Mouse (Mus musculus): ENCODE data around the gene Vps36. TPM values are rescaled to one million over a fixed set of nuclear protein-coding genes. Genes with fewer than 3 reads are reported as not detected.

The Vps36 gene
- total RNA-seq, 4 experiments from 2014 or later = 19.3 to 24.8 (median 20.4) TPM

- DNase-seq (ENCODE audit: low spot score in 2 of 2) = no peak
Observed at GRCm38 (mm10) chr8:22209012-22209411, 16.4 kb downstream of the Vps36 start.

GRCm38 (mm10) chr8:22214826-22215225 is 22.2 kb downstream of the Vps36 start:
- no peak for DNase-seq (ENCODE audit: low spot score in 2 of 2)

DNA sequence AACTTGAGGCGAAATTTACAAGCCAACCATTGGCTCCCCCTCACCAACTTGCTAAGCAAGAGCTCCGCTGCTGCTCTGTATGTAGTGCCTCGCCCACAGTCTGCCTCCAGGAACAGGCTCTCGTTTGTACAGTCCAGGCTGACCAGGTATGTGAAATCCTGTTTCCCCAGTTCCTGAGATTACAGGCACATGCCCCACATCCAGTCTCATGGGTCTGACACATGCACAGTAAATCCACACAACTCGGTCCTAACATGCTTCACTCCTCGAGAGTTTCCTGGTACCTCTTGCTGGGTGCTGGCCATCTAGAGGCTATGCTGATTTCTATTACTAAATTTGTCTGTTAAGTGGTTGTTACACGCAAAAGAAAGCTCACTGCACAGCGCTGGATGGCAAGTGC is 33.8 kb downstream of the Vps36 start:
- DNase-seq (ENCODE audit: low spot score in 2 of 2) = no peak

- DNase-seq (ENCODE audit: low spot score in 2 of 2) = no peak
Observed at GRCm38 (mm10) chr8:22227061-22227877, 34.7 kb downstream of the Vps36 start, which contains the start of gene Thsd1. Thsd1 (plus strand) TSS chr8:22227313.

DNA sequence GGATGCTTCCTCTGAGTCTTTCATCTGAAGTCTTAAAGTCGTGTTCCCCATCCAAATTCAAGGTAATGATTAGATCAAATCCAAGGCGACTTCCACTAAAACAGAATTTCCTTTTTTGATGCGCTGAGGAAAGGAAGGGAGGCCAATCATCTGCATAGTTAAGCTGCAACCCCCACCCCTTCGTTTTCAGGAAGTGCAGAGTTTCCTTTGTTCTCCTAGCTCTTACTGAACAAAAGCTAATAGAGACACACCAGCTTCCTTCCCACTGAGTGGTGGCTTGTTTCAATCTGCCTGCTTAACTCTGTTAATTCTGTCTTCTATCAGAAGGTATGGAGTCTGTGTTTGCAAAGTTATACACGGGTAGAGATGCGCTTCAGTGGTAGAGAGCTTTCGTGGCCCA is 36.0 kb downstream of the Vps36 start:
- DNase-seq (ENCODE audit: low spot score in 2 of 2) = no peak

DNA sequence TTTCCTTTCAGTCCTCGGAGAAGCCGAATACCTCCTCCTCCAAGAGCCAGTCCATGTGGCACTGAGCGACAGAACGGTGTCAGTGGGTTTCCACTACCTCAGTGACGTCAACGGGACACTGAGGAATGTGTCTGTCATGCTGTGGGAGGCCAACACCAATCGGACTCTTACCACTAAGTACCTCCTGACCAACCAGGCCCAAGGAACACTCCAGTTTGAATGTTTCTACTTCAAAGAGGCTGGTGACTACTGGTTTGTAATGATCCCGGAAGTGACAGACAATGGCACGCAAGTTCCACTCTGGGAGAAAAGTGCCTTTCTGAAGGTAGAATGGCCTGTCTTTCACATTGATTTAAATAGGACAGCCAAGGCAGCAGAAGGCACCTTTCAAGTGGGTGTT is 50.4 kb downstream of the Vps36 start:
- DNase-seq (ENCODE audit: low spot score in 2 of 2) = no peak

DNA sequence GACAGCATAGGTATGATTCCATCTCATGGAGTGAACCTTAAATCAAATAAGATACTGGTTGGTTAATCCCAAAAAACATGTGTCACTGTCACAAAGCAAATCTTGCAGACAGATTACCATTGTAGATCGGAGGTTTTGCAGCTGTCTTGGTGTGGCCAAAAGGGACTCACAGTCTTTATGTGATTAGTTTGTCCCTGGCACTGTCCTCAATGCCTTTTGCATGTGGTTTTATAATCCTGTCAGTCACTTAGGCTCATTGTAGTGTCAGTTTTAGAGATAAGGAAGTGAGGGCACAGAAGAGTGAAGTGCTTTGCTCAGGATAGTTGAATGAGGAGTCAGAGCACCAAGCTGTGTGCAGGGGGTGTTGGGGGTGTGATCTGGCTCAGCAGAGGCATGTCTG is 53.1 kb downstream of the Vps36 start:
- DNase-seq (ENCODE audit: low spot score in 2 of 2) = no peak

DNA sequence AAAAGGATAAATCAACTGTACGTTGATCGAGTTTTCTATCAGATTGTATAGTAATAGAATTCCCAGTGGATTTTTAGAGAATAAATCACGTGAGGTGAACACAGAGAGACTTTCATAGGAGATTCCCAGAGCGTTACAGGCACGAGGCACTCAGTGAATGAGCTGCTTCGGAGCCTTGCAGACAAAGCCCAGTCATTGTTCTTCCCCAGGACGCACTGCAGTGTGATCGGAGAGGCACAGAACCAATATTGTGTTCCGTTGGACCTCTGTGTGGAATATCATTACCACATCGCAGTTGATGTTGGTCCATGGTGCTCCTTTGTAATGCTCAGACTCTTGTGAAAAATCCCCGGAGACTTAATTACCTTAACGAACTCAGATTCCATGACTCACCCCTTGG is 55.3 kb downstream of the Vps36 start:
- no peak for DNase-seq (ENCODE audit: low spot score in 2 of 2)

DNA sequence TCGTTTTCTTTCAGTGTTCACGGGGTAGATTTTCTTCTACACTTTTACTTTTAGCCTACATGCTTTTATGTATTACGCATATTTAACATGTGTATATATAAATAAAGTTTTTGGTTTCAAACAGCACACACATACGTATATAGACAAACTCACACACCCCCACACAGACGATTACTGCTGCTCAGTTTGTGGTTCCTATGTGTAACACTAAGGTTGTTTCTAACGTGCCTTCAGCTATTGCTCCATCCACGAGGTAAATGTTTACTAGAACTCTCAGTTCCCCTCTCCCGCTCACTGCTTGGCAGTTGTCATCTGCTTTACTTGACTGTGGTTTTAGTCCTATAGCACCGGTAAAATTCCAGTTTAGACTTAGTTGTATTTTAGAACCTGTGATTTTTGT is 56.5 kb downstream of the Vps36 start:
- no peak for DNase-seq (ENCODE audit: low spot score in 2 of 2)

DNA sequence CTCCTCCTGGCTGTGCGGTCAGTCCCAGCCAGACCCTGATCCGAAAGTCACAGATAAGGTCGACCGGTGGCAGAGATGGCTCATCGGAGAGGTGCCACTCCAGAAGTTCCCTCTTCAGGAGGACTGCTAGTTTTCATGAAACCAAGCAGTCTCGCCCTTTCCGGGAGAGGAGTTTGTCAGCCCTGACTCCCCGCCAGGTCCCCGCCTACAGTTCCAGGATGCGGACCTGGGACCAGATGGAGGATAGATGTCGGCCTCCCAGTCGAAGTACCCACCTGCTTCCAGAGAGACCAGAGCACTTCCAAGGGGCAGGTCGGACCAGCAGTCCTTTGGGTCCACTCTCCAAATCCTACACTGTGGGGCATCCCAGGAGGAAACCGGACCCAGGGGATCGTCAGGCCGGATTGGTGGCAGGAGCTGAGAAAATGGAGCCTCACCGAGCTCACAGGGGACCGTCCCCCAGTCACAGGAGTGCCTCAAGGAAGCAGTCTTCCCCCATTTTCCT is 66.4 kb downstream of the Vps36 start:
- no peak for DNase-seq (ENCODE audit: low spot score in 2 of 2)

- DNase-seq (ENCODE audit: low spot score in 2 of 2) = no peak
Observed at GRCm38 (mm10) chr8:22259531-22259930, 66.9 kb downstream of the Vps36 start.

DNA sequence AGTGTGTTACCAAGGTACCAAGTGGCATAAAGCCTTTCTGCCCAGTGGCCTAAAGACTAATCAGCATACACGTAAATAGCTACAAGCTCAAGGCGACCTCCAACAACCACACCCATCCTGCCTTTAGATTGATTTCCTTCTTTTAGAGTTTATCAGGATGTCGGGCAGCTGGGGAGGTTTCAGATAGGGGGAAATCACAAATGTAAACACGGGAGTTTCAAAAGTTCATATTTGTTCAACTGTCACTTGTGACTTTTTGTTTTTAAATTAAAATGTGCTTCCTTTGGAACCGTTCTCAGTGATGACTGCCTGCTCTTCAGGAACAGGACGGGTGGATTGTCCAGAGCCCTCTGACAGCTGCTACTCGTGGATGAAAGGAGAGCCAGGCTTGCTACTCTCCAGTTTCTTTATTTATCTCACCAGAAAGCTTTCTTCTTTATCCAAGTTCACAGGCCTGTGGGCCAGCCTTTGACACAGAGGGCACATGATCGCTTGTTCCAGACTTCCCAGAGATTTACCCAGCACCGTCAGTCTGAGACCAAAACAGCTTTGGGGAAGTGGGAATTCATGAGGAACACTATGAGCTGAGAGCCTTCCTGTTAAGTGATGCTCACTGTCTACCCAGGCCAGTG is 67.6 kb downstream of the Vps36 start:
- no peak for DNase-seq (ENCODE audit: low spot score in 2 of 2)

DNA sequence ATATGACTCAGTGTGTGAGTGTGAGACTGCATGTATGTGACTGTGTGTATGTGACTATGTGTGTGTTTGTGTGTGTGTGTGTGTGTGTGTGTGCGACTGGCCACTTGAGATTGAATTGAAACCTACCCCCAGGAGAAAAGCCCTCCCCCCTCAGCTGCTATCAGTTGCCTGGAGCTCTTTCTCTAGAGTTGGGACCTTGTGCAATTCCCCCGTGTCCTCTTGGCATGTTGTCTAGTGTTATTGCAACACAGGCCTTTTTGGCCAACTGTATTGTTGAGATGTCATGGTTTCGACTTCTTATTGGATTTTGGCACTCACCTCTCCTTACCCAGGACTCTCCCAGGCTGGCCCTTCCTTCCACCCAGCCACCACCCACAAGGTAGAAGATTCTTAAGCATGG is 69.7 kb downstream of the Vps36 start:
- DNase-seq (ENCODE audit: low spot score in 2 of 2) = no peak

DNA sequence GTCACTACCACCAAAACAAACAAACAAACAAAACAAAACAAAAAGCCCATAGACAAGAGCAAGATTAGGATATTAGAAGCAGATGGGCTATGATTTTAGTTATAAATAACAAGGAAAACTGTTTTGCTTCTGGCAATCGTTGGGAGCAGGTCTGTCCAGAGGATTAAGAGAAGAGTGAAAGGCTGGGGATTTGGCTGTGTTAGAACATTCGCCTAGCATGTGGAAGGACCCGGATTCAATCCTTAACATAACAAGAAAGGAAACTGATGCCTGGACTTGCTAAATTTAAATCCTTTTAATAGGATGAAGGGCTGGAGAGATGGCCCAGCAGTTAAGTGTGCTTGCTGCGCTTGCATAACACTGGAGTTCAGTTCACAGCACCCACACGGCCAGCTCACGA is 71.7 kb downstream of the Vps36 start:
- no peak for DNase-seq (ENCODE audit: low spot score in 2 of 2)

DNA sequence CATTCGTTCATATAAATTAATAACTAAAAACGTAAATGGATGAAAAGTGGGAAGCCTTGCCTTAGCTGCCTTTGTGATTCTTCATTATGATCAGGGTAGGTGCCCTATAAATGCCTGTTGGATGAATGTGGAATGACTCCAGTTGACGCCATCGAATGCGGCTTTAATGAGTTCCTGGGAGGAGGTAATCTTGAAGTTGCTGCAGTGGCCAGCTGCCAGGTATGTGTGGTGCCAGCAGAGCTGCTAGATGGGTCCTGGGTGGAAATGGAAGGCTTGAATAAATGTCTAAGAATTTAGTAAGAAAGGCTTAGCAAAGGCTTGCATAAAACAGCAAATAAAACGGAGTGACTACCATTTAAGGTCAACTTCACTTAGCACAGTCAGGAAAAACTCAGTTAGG is 72.2 kb downstream of the Vps36 start:
- DNase-seq (ENCODE audit: low spot score in 2 of 2) = no peak

- DNase-seq (ENCODE audit: low spot score in 2 of 2) = no peak
Observed at GRCm38 (mm10) chr8:22265194-22265593, 72.6 kb downstream of the Vps36 start.

- DNase-seq (ENCODE audit: low spot score in 2 of 2) = no peak
Observed at GRCm38 (mm10) chr8:22266809-22267208, 74.2 kb downstream of the Vps36 start.

Other genes with a start within 250 kb of the Vps36 start
- gene Defb13, start 246.0 kb upstream of the Vps36 start, total RNA-seq (2022) = not detected
- gene Fam90a1a, start 234.1 kb upstream of the Vps36 start, total RNA-seq (2022) = not detected
- not detected for gene Ccdc70, start 223.0 kb upstream of the Vps36 start, total RNA-seq (2022)
- gene Atp7b, start 132.5 kb upstream of the Vps36 start, total RNA-seq (2022) = 1 to 10 TPM; 2.0 to 2.3 (median 2.2) TPM
- gene Alg11, start 132.1 kb upstream of the Vps36 start, total RNA-seq (2022) = 10 to 100 TPM; 31.6 to 34.7 (median 33.8) TPM
- gene Nek5, start 67.8 kb upstream of the Vps36 start, total RNA-seq (2022) = under 1 TPM in 2 of 4 experiments, not detected in 2; 0.27 to 0.33 TPM
- gene Nek3, start 26.4 kb upstream of the Vps36 start, total RNA-seq (2022) = 1 to 10 TPM; 1.6 to 3.5 (median 2.1) TPM
- under 1 TPM in 3 of 4 experiments, not detected in 1; 0.30 to 0.63 (median 0.51) TPM for gene Ckap2, start 7.0 kb upstream of the Vps36 start, total RNA-seq (2022)
- gene Thsd1, start 34.5 kb downstream of the Vps36 start, total RNA-seq (2022) = 1 to 10 TPM; 3.0 to 4.2 (median 3.4) TPM
- gene Tpte, start 90.6 kb downstream of the Vps36 start, total RNA-seq (2022) = not detected
- gene Slc25a15, start 205.8 kb downstream of the Vps36 start, total RNA-seq (2022) = 10 to 100 TPM; 10.1 to 10.9 (median 10.6) TPM
- gene Mrps31, start 218.6 kb downstream of the Vps36 start, total RNA-seq (2022) = 10 to 100 TPM; 21.5 to 27.0 (median 25.4) TPM